Comparison of ENCODE assay signal across 21 mouse cellular contexts in genomic region chr7:111589506-111590125, GRCm38 (mm10).
DNase-seq lines count a peak whose midpoint lies in the region; ATAC-seq and TF ChIP-seq lines count a peak whose summit lies in the region.
"Had no signal": no experiment of that assay in that cellular context is flagged by ENCODE, and none has a peak within 500 bp of the region (broad histone marks: within the 10 kb centered on the region; RNA-seq: fewer than 3 reads in every experiment).

No protein-coding gene starts in this region.

- H3K4me1 ChIP-seq in stomach, postnatal 0 days (replicated peaks; ENCODE audit: control insufficient read depth, insufficient read depth) = no peaks in the 10 kb centered on the region
- H3K4me1 ChIP-seq: hindbrain, embryonic 12.5 days; lung, embryonic 15.5 days had no signal

- no peak overlapping the region for H3K9ac ChIP-seq in stomach, postnatal 0 days (ENCODE audit: low read length)
- H3K9ac ChIP-seq: forebrain, embryonic 15.5 days; hindbrain, embryonic 12.5 days; lung, embryonic 15.5 days; midbrain, embryonic 13.5 days had no signal

- no peaks in the 10 kb centered on the region for H3K27me3 ChIP-seq in stomach, postnatal 0 days (ENCODE audit: control insufficient read depth, insufficient read depth, low read length)
- H3K27me3 ChIP-seq: forebrain, embryonic 15.5 days; hindbrain, embryonic 12.5 days; lung, embryonic 15.5 days; midbrain, embryonic 13.5 days had no signal

- 0 out of 2 replicates have a peak, but pooled peaks have one; percentile 41 for ATAC-seq in frontal cortex, adult (ENCODE audit: low TSS enrichment)
- ATAC-seq in stomach, postnatal 0 days (ENCODE audit: low FRiP score, low TSS enrichment) = peak; percentile 64
- no peak for ATAC-seq in CD4-positive, CD25-positive, alpha-beta regulatory T cell, adult 4 months
- ATAC-seq: forebrain, embryonic 15.5 days; midbrain, embryonic 13.5 days had no signal

- no peak overlapping the region for H3K4me2 ChIP-seq in stomach, postnatal 0 days (replicated peaks; ENCODE audit: low read depth)
- H3K4me2 ChIP-seq: forebrain, embryonic 15.5 days; heart, embryonic 11.5 days; hindbrain, embryonic 12.5 days; lung, embryonic 15.5 days; midbrain, embryonic 13.5 days had no signal

- 66% methylated on average over 5 of the region's 5 CpGs for WGBS in stomach, postnatal 0 days

- no peaks in the 10 kb centered on the region for H3K36me3 ChIP-seq in stomach, postnatal 0 days (ENCODE audit: control insufficient read depth, insufficient read depth, low read length)
- H3K36me3 ChIP-seq: forebrain, embryonic 15.5 days; hindbrain, embryonic 12.5 days; limb, embryonic 10.5 days; lung, embryonic 15.5 days; midbrain, embryonic 13.5 days had no signal

- TF ChIP-seq CTCF in stomach, postnatal 0 days (IDR thresholded peaks at IDR 0.05; ENCODE audit: low read depth) = peak; percentile 63

- no peak for DNase-seq in frontal cortex, postnatal 14 days (ENCODE audit: low spot score in 2 of 2)
- DNase-seq in layer of hippocampus, adult 9-11 months = peak; percentile 33
- no peak for DNase-seq in layer of hippocampus, adult 11-12 months (ENCODE audit: low spot score)
- DNase-seq in right cerebral cortex, postnatal 25 days = peak; percentile 38
- no peak for DNase-seq in right cerebral cortex, postnatal 10 days (ENCODE audit: low spot score in 2 of 2)
- DNase-seq in stomach, postnatal 0 days (ENCODE audit: low spot score) = peak; percentile 62
- DNase-seq: adrenal gland, adult 2 months; B cell, adult 2 months; embryo, embryonic 11 days; heart, postnatal 10 days; kidney, postnatal 14 days; right cerebral cortex, postnatal 14 days had no signal

- H3K4me3 ChIP-seq in stomach, postnatal 0 days (ENCODE audit: low read depth, low read length) = no peak overlapping the region
- H3K4me3 ChIP-seq: forebrain, embryonic 15.5 days; hindbrain, embryonic 12.5 days; limb, embryonic 10.5 days; lung, embryonic 15.5 days; midbrain, embryonic 13.5 days; myocyte had no signal

- TF ChIP-seq EP300 in stomach, postnatal 0 days (optimal IDR thresholded peaks at IDR 0.05) = no peak

- H3K27ac ChIP-seq in stomach, postnatal 0 days (replicated peaks) = no peak overlapping the region
- H3K27ac ChIP-seq: forebrain, embryonic 15.5 days; hindbrain, embryonic 12.5 days; limb, embryonic 10.5 days; lung, embryonic 15.5 days; midbrain, embryonic 13.5 days had no signal

- no peaks in the 10 kb centered on the region for H3K9me3 ChIP-seq in stomach, postnatal 0 days (ENCODE audit: control insufficient read depth, low read length)
- H3K9me3 ChIP-seq: forebrain, embryonic 15.5 days; hindbrain, embryonic 12.5 days; limb, embryonic 10.5 days; lung, embryonic 15.5 days; midbrain, embryonic 13.5 days had no signal

Comparison
In these comparisons a context has a peak if more than half of its experiments do, and no peak if none do; other contexts are left out.
1. DNase-seq: peak in layer of hippocampus, adult 9-11 months (single experiment), right cerebral cortex, postnatal 25 days (single experiment) and stomach, postnatal 0 days (single experiment); none in frontal cortex, postnatal 14 days (0 of 2), layer of hippocampus, adult 11-12 months (single experiment) and right cerebral cortex, postnatal 10 days (0 of 2).